Mouse (Mus musculus) embryonic facial prominence, embryonic 12.5 days (tissue): ENCODE results near the gene Vma21. TPM values are rescaled to one million over a fixed set of nuclear protein-coding genes. Genes with fewer than 3 reads are reported as not detected.

Experiments
- polyA plus RNA-seq: library from polyadenylated mRNA; unstranded; fragments of >200 nt; fragmentation: Nextera tagmentation; extraction: Ambion mirVana; gene quantifications from 2 replicates; pipeline ENCODE4 v1.2.1, GENCODE M21; 2016

The Vma21 gene
- polyA plus RNA-seq, 1 experiment from 2014 or later = 46.9 TPM

Other genes with a start within 250 kb of the Vma21 start
- gene Gpr50, start 152.3 kb upstream of the Vma21 start, polyA plus RNA-seq = 2.7 and 4.3 TPM in 2 replicates
- gene Gm1141, start 105.1 kb downstream of the Vma21 start, polyA plus RNA-seq = 0.08 TPM in 1 of 2 replicates, not detected in the other
- 9.4 and 11.5 TPM in 2 replicates for gene Prrg3, start 146.7 kb downstream of the Vma21 start, polyA plus RNA-seq
- gene Fate1, start 157.1 kb downstream of the Vma21 start, polyA plus RNA-seq = not detected in 2 replicates
- gene Cnga2, start 175.9 kb downstream of the Vma21 start, polyA plus RNA-seq = 0.14 and 0.15 TPM in 2 replicates